Mouse (Mus musculus): ENCODE measurements around the gene Ppme1. TPM values are rescaled to one million over a fixed set of nuclear protein-coding genes. Genes with fewer than 3 reads are reported as not detected.

Gene Ppme1
- total RNA-seq, 2 experiments from 2014 or later, result 13.5 to 39.5 TPM

DNA sequence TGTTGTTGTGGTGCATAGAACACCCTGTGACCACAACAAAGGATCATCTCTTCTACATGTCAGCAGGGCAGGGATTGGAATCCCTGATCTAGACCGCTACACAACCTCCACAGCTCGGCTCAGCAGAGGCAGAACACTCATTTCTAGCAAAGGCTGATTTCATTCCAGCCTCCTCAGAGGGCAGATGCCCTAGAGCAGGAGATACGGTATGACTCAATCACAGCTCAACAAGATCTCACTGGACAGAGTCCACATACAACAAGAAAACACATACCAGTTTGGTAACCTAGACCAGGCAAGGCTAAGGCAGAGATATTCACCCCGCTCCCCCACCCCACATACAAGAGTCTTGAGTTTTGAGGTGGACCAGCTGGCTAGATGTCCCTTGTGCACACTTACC, 43.5 kb downstream of the Ppme1 start:
- no peak for ATAC-seq (replicated peaks; ENCODE audit: poor library complexity)

DNA sequence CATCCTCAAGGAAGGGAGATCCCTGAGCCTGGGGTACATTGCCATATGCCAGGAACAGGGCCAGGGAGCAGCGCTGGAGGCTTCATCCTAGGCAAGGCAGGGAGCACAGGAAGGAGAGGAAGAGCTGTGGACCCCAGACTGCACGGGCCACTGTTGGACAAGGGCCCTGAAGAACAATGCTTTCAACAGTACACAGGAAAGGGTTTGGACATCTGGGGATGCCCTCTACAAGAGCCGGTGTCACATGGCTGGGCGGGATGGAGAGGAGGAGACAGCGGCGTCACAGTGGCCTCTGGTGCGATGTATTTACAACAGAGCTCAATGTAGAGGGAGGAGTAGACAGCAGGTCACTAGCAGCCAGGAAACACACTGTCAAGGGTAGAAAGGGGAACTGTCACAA, 44.6 kb downstream of the Ppme1 start:
- no peak for ATAC-seq (replicated peaks; ENCODE audit: poor library complexity)

DNA sequence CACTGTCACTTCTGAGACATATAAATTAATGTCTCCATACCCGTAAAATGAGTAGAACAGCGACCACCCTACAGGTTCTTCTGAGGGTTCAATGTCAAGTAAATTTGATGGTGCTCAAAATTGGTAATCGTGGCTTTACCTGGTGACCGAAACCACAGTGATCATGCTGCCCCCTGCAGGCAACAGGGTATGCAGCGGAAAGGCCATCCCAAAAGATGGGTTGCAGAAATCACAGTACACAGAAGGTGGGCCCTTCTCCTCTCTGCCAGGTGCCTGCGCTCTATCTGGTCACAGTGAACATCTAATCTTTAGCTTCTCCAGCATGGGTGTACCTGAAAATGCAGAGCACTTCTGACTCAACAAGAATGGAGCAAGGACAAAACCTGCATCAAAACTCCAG, 46.6 kb downstream of the Ppme1 start:
- 0 out of 2 replicates have a peak, but pooled peaks have one; percentile 48 for ATAC-seq (replicated peaks; ENCODE audit: poor library complexity)

DNA sequence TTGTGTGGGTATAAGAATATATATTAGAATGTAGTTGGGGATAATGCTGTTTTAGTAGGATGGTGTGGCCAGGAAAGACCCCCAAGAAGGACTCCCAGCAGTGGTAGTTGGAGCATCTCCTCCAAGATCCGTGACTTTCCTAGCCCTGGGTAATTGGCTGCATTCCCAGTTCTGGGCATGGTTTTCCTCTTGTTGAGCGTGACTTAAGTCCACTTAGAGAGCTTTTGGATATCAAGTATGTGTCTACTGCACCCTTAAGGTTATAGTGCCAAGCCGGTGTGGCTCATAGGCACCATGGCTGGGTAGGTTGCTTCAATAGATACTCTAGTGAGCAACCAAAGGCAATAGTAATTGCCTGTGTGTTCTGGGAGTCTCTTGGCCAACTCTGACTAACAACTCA, 48.4 kb downstream of the Ppme1 start:
- no peak for ATAC-seq (replicated peaks; ENCODE audit: poor library complexity)

DNA sequence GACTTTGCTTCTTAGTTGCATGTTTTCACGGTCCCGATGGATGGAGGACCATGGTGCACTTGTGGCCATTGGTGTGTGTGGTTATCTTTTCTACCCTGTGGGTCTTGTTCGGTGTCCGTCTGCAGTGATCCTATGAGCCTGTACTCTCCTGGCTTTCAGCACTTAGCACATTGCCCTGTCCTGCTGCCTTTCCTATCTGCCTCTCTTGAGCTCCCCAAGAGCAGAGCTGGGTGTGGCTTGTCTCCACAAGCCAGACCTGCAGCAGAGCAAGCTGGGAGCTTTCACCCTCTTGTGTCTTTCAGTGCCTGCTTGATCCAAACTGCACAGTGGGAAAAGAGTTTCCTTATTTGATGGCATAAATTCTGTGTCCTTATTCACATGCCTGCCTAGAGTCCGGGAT, 54.6 kb downstream of the Ppme1 start:
- ATAC-seq (replicated peaks; ENCODE audit: poor library complexity), result peak; percentile 69

DNA sequence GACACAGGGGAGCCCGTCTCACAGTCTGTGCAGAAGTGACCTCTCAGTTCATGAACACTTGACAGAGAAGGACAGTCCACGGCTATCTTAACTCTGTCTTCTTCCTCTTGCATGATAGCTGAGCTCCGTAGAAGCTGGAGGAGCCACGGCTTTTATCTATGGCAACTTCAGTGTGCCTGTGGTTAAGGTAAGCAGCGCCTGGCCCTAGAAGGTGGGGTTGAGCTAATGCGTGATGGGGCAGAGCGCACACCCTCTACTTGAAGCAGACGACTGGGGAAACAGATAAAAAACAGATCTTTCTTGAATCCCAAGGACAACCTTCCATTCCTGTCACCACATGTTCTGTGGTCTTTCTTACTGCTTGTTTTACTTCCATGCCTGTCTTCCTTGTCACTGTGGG, 55.2 kb downstream of the Ppme1 start:
- peak; percentile 86 for ATAC-seq (replicated peaks; ENCODE audit: poor library complexity)

DNA sequence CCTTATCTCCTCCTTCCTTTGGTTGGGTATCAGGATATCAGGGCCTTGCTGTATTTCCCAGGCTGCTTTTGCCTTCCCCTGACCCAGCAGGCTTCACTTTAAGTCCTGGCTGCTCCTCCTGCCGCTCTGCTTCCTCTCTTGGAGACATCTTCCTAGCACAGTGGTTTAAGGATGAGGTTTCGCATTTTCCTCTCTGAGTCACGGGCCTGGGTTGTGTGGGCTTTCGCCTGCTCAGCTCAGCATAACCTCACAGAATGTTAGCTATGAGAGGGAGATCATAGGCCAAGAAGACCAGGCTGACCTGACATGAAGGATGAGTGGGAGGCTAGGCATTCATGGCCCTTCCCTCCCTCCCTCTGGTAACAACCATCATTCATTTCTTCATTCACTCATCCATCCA, 59.4 kb downstream of the Ppme1 start:
- no peak for ATAC-seq (replicated peaks; ENCODE audit: poor library complexity)

DNA sequence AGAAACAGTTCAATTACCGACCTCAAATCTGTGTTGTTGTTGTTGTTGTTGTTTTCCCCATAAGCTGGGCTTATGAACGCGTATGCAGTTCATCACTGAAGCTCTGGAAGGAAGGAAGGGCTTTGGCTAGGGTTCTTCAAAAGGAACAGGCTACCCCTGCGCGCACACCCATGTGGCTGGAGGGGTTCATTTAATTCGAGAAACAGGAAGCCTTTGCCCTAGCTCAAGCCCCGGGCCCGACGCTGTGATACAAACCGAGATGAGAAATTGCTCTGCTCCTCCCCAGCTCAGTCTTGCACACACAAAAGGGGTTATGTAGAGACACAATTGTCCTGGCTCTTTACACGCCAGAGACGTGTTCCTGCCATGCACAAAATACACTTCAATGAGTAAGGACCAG, 61.8 kb downstream of the Ppme1 start:
- ATAC-seq (replicated peaks; ENCODE audit: poor library complexity), result no peak

DNA sequence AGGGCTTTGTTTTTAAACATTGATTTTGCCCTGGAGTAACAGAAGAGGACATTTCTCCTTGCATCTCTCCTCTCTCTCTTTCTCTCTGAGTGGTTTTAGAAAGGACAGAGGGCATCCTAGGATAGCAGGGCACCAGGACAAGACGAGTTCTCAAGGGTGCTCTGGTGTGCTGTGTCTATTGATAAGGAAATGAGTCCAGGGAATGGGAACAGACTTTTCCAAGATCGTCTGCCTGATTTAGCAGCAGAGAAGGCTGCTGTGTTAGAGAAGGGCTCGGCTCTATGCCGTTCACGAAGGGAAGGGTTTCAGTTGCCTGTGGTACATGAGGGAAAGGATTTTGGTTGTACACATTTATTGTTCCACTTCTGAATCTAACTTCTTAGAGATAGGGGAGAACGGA, 62.4 kb downstream of the Ppme1 start:
- ATAC-seq (replicated peaks; ENCODE audit: poor library complexity), result no peak

DNA sequence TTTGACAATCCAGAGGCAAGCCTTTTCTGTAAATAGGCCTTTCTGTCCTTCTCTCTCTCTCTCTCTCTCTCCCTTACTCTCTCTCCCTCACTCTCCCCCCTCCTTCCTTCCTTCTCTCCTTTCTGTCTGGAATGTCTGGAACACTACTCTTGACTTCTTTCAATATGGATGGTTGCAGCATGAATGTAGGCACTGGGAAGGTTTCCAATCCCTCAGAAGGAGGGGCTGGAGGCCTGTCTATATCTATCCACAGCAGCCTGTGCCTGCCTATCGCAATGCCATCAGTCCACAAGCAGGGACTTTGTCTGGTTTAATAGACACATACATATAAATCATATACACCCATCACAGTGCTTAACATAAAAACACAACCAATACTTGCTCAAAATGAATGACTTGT, 62.9 kb downstream of the Ppme1 start:
- peak; percentile 63 for ATAC-seq (replicated peaks; ENCODE audit: poor library complexity)

DNA sequence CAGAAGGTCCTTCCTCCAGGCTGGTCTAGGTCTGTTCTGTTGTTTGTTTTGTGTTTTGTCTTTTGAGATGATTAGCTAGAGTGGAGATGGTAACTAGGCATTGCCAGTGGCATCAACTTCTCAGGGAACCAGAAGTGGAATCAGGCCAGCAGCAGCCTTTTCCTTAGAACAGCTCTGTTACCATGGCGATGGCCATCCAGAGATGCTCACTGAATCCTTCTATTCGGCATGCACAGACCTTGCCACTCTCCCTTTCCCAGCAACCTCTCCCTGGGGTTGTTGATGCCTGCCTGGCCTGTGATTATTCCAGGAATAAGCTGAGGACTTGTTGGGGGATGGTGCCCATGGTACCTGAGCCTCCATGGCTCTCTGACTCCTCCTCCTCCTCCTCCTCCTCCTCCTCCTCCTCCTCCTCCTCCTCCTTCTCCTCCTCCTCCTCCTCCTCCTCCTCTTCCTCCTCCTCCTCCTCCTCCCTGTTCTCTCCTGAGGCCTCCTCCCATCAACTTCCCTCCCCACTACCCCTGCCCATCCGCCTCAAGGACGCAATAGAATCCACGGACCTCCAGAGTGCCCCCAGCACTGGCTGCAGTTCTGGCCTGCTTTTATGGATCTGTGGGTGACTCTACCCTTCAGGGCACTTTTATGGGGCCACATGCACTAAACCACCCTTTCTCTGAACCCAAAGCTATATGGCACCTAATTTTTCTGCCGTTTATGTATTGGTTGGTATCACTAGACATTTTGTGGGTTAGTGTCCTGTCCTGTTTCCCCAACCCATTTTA, 64.0 kb downstream of the Ppme1 start:
- ATAC-seq (replicated peaks; ENCODE audit: poor library complexity), result no peak

DNA sequence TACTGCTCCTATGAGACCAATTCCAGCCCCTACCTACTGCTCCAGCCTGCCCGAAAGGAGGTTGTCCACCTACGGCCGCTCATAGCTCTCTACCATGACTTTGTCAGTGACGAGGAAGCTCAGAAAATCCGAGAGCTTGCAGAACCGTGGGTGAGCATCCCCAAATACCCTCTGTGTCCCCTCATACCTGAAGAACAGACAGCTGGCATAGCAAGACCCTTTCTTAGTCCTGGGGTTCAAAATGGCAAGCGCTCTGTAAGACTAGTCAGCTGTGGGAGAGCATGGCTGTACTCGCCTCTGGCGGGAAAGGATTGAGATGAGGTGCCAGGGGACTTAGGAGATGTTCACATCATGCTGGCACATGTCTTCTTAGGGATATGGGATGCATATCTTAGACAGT, 66.2 kb downstream of the Ppme1 start:
- ATAC-seq (replicated peaks; ENCODE audit: poor library complexity), result no peak

DNA sequence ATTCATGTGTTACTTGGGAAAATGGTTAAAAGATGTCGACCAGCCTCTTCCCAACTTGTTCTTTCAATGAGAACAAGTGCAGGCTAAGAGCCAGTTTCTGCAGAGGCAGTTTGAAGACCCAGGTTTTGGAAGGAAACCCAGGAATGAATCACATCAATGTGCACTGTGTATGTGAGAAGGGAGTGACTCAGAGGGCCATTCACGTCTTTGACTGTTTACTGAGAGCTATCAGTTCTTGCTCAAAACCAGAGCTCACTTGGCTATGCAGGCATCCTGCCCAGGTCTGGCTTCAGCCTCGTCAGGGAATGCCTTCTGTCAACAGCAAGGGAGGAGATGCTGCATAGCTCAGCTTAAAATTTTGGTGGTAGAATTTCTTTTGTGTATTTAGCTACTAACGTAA, 69.8 kb downstream of the Ppme1 start:
- ATAC-seq (replicated peaks; ENCODE audit: poor library complexity), result no peak

DNA sequence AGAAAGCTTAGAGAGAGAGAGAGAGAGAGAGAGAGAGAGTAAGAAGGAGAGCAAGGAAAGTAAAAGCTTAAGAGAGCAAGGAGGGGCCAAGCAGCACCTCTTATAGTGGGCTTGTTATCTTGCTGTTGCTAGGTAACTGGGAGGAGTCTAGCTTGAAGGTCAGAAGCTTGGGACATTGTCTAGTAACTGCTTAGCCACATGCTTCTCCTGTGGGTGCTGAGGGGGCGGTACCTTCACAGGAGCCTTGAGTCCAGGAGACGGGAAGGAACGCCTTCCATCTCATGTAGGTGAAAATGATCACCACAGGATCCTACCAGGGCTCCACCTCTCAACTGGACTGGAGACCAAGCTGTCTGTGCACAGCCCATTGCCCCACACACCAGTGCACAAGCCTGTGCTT, 70.7 kb downstream of the Ppme1 start:
- no peak for ATAC-seq (replicated peaks; ENCODE audit: poor library complexity)

DNA sequence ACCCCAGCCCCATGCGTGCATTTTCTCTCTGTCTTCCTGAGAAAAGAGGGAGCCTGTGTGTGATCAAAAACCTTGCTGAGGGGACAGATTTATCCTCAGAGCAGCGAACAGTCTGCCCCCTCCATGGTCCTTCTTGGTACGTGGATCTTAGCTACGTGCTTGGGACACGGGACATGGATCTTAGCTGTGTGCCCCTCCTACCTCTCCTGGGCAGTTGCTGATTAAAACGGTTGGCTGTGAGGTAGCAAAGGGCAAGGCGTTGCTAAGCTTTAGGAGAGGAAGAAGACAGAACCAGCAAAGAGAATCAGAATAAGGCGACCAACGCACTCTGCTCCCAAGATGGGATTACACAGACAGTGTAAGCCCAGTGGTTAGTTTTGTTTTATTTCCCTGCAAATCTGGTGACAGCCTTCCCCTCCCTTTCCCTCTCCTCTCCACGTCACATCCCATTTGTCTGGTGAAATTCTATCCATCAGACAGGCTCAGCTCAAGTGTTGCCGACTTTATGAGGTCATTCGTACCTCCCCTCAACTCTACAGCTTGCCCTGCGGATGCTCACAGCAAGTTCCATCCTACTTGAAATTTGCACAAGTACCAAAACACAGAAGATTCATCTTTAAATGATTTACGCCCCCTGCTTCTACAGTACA, 73.1 kb downstream of the Ppme1 start:
- ATAC-seq (replicated peaks; ENCODE audit: poor library complexity), result no peak

DNA sequence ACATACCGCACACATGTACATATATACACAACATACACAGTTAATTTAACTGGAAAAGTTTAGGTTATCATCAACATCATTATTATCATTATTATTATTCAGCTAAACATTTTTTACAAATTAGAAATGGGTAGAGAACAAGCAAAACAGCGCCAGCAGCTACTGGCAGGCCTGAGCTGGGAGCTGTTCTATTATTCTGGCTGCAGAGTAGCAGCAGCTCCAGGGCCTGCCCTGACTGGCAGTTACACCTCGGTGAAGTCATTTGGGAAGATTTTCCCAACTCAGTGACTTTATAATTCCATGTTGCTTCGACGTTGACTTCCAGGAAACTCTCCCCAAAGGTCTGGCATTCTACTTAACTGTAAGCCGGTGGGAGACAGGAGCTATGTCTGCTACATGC, 75.4 kb downstream of the Ppme1 start:
- ATAC-seq (replicated peaks; ENCODE audit: poor library complexity), result no peak

DNA sequence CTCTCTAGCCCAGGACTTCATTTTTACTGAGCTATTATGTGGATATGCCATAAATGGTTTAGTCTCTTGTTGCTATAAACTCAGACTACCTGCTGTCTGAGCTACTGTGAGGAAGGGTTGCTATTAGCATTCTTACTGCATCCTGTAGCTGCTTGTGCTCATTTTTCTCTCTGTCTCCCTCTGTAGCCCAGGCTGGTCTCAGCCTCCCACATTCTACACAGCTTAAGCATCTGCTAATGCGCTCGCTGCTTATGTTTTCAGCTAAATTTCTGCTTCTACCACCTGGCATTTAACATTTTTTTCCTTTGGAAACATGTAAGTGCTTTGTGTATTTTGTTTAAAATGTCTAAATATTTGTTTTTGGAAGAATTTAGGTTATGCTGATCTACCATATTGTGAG, 76.4 kb downstream of the Ppme1 start:
- ATAC-seq (replicated peaks; ENCODE audit: poor library complexity), result no peak

DNA sequence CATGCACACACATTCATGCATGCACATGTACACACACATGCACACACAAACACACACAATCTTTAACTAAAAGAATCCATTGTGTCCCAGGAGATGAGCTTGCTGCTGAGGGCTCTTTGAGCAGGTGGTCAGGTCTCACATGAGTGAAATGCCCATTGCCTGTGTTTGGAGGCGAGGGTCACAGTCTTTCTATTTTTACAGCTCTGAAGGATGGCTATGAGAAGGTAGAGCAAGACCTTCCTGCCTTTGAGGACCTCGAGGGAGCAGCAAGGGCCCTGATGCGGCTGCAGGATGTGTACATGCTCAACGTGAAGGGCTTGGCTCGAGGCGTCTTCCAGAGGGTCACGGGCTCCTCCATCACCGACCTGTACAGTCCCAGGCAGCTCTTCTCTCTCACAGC, 78.6 kb downstream of the Ppme1 start:
- ATAC-seq (replicated peaks; ENCODE audit: poor library complexity), result no peak

DNA sequence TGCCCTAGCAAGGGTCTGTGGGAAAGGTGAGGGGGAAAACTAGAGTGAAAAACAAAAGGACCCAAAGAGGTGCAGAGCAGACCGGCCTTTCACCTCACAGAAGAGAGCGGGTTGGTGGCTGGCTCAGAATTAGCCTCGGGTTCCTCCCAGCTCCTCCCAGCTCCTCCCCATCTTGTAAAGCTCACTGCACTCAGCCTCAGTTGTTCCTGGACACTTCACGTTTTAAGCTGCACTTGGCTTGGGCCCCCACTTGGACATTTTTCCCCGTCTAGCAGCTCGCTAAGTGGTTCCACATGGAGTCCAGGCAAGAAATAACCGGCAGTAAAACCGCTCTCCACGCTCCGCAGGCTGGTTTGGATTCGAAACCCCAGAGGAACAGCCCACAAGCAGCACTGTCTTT, 83.5 kb downstream of the Ppme1 start:
- no peak for ATAC-seq (replicated peaks; ENCODE audit: poor library complexity)

DNA sequence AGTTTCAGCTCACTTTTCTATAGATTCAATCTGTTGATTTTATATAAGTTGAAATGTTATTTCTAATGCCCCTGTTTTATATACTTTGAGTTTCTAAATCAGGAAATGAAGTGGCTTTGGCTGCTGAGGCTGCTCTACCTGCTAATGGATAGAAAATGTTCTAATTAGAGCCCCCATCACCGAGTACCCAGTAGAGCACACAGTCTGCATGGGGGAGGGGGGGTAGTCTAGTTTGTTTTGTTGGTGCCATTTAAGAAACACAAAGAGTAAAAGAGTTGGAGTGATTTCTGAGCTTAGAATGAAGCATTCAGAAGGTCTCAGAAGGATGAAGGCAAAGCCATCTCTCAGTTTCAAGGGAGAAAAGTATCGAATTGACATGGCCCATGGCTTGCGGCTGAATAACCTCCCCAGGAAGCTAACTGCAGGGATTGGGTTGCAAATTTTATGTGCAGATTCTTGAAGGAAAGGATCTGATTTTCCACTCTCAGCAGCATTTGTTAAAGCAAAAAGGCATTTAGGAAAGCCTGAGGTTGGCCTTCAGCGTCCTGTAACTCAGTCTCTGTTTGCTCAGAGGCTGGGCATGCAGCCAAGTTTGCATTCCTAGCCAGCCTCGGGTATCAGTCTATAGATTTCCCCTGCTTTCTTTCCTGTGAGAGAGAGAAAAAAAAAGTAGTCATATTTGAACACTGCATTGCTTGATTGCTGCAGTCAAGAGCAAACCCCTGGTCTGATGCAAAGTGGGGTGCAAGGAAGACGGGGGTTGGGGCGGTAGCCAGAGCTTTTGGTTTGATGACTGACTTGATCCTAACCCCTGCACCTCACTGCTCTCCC, 84.1 kb downstream of the Ppme1 start:
- no peak for ATAC-seq (replicated peaks; ENCODE audit: poor library complexity)

DNA sequence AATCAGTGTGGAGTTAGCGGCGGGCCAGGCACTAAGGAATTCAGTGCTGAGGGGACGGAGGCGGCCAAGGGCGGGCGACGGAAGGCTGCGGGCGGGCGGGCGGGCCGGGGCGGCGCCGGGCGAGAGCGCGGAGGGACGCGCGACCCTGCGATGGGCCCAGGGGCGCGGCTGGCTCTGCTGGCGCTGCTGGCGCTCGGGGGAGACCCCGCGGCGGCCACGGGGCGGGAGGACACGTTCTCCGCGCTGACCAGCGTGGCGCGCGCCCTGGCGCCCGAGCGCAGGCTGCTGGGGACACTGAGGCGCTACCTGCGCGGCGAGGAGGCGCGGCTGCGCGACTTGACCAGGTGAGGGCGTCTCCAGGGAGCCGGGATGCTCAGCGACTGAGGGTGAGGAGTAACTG, 86.7 kb downstream of the Ppme1 start, which contains the start of gene P4ha3:
Gene P4ha3 (plus strand): TSS at position 138 of the 400 bp plus-strand sequence.
- ATAC-seq (replicated peaks; ENCODE audit: poor library complexity), result no peak

DNA sequence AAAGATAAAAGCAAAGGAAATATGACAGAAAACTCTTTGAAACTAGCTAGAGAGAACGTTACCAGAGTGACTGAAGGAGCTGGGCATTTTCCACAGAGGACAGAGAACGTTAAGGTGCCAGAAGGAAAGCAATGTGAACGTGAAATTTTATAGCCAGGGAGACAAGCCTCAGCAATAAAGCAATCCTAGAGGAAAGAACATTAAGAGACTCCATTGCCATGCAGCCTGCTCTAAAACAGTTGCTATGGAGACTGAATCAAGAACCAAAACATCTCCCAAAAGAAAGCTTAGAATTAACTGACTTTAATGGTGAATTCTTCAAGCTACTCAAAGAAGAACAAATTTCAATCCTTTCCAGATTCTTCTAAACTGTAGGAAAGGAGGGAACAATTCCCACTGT, 88.8 kb downstream of the Ppme1 start:
- no peak for ATAC-seq (replicated peaks; ENCODE audit: poor library complexity)

Measured in megakaryocyte progenitor cell, adult 5-6 weeks (primary cell).